9 mouse cellular contexts compared by ENCODE assay signal in genomic region chr17:65768486-65768885, GRCm38 (mm10). TPM values are rescaled to one million over a fixed set of nuclear protein-coding genes. Genes with fewer than 3 reads are reported as not detected.
DNase-seq lines count a peak whose midpoint lies in the region; ATAC-seq and TF ChIP-seq lines count a peak whose summit lies in the region.
"Had no signal": no experiment of that assay in that cellular context is flagged by ENCODE, and none has a peak within 500 bp of the region (broad histone marks: within the 10 kb centered on the region; RNA-seq: fewer than 3 reads in every experiment).

No protein-coding gene starts in this region.

- peaks cover 27% of the 10 kb centered on the region for H3K4me1 ChIP-seq in forebrain, postnatal 0 days (ENCODE audit: insufficient read depth)
- H3K4me1 ChIP-seq in midbrain, postnatal 0 days (ENCODE audit: insufficient read depth, low read length): peaks cover 13% of the 10 kb centered on the region

- WGBS in forebrain, postnatal 0 days: 25% methylated on average over 5 of the region's 5 CpGs
- 25% methylated on average over 5 of the region's 5 CpGs for WGBS in midbrain, postnatal 0 days

- peak overlapping the region; percentile 46 for H3K27ac ChIP-seq in forebrain, postnatal 0 days (ENCODE audit: low read depth, low read length)
- H3K27ac ChIP-seq in midbrain, postnatal 0 days (ENCODE audit: low read depth, low read length): peak overlapping the region; percentile 32
- H3K27ac ChIP-seq: liver, embryonic 14.5 days had no signal

- H3K9me3 ChIP-seq in forebrain, postnatal 0 days (ENCODE audit: low read length): no peaks in the 10 kb centered on the region
- H3K9me3 ChIP-seq in midbrain, postnatal 0 days (ENCODE audit: low read length): no peaks in the 10 kb centered on the region

- peak; percentile 76 for ATAC-seq in forebrain, postnatal 0 days
- ATAC-seq in midbrain, postnatal 0 days (ENCODE audit: low FRiP score): peak; percentile 14; the same call in 1 of the 2 replicates

- peak overlapping the region; percentile 26; the same call in 1 of the 2 replicates for H3K4me2 ChIP-seq in forebrain, postnatal 0 days (ENCODE audit: low read depth)
- H3K4me2 ChIP-seq in midbrain, postnatal 0 days (ENCODE audit: low read depth, low read length, poor library complexity, severe bottlenecking): peak overlapping the region; percentile 18

- no peak overlapping the region for H3K4me3 ChIP-seq in forebrain, postnatal 0 days (ENCODE audit: low read depth, low read length)
- H3K4me3 ChIP-seq in midbrain, postnatal 0 days (ENCODE audit: low read depth, low read length): no peak overlapping the region

- DNase-seq in layer of hippocampus, adult 11-12 months (ENCODE audit: low spot score): peak; percentile 62
- DNase-seq in layer of hippocampus, adult 9-10 months (ENCODE audit: low spot score): no peak
- peak; percentile 69 for DNase-seq in forebrain, postnatal 0 days
- peak; percentile 31 to 58 for DNase-seq in layer of hippocampus, adult 8-10 months (ENCODE audit: low spot score in 2 of 2)
- DNase-seq in midbrain, postnatal 0 days (ENCODE audit: low spot score): peak; percentile 70
- no peak for DNase-seq in B cell, adult 2 months
- DNase-seq in cerebellum, adult 8-10 months: no peak
- no peak for DNase-seq in adrenal gland, adult 8-10 months

- H3K36me3 ChIP-seq in forebrain, postnatal 0 days (ENCODE audit: insufficient read depth): no peaks in the 10 kb centered on the region
- no peaks in the 10 kb centered on the region for H3K36me3 ChIP-seq in midbrain, postnatal 0 days (ENCODE audit: insufficient read depth, low read length)

- no peak for TF ChIP-seq CTCF in forebrain, postnatal 0 days (IDR thresholded peaks at IDR 0.05; ENCODE audit: low read depth)
- no peak for TF ChIP-seq CTCF in midbrain, postnatal 0 days (IDR thresholded peaks at IDR 0.05)

- H3K27me3 ChIP-seq in forebrain, postnatal 0 days (ENCODE audit: insufficient read depth, low read length): no peaks in the 10 kb centered on the region
- H3K27me3 ChIP-seq in midbrain, postnatal 0 days (ENCODE audit: insufficient read depth, low read length): no peaks in the 10 kb centered on the region

- H3K9ac ChIP-seq in forebrain, postnatal 0 days: no peak overlapping the region
- H3K9ac ChIP-seq in midbrain, postnatal 0 days (replicated peaks; ENCODE audit: low read length, poor library complexity, severe bottlenecking): no peak overlapping the region
- H3K9ac ChIP-seq: liver, embryonic 14.5 days had no signal

RNA-seq across cellular contexts. Expression of gene Rab31, which starts 4.1 kb away (rescaled TPM):
- 92.8 and 110 TPM in 2 replicates for total RNA-seq in forebrain, postnatal 0 days (2014; rRNA removed)
- 74.0 and 79.3 TPM in 2 replicates for polyA plus RNA-seq in forebrain, postnatal 0 days (2015; fragmentation: Nextera tagmentation; extraction: Ambion mirVana)
- total RNA-seq in layer of hippocampus, adult 8-10 months (2022): 10 to 100 TPM; 47.3 to 61.1 (median 52.1) TPM
- 81.1 and 88.1 TPM in 2 replicates for total RNA-seq in midbrain, postnatal 0 days (2014; rRNA removed)
- 66.8 and 67.6 TPM in 2 replicates for polyA plus RNA-seq in midbrain, postnatal 0 days (2015; fragmentation: Nextera tagmentation; extraction: Ambion mirVana)
- 10 to 100 TPM; 42.4 to 60.1 (median 50.4) TPM for total RNA-seq in adrenal gland, adult 8-10 months (2022)

RNA-seq across cellular contexts. Expression of gene Ppp4r1, which starts 13.9 kb away (rescaled TPM):
- 51.0 and 59.2 TPM in 2 replicates for total RNA-seq in forebrain, postnatal 0 days (2014; rRNA removed)
- polyA plus RNA-seq in forebrain, postnatal 0 days (2015; fragmentation: Nextera tagmentation; extraction: Ambion mirVana): 20.7 and 28.7 TPM in 2 replicates
- 10 to 100 TPM; 35.6 to 40.9 (median 37.7) TPM for total RNA-seq in layer of hippocampus, adult 8-10 months (2022)
- 45.6 and 58.3 TPM in 2 replicates for total RNA-seq in midbrain, postnatal 0 days (2014; rRNA removed)
- polyA plus RNA-seq in midbrain, postnatal 0 days (2015; fragmentation: Nextera tagmentation; extraction: Ambion mirVana): 24.2 and 28.6 TPM in 2 replicates
- 10 to 100 TPM; 61.5 to 75.7 (median 67.7) TPM for total RNA-seq in adrenal gland, adult 8-10 months (2022)

Comparison
In these comparisons a context has a peak if more than half of its experiments do, and no peak if none do; other contexts are left out.
1. DNase-seq: peak in layer of hippocampus, adult 11-12 months (single experiment), forebrain, postnatal 0 days (single experiment), layer of hippocampus, adult 8-10 months (2 of 2) and midbrain, postnatal 0 days (single experiment); none in layer of hippocampus, adult 9-10 months (single experiment), B cell, adult 2 months (0 of 2), cerebellum, adult 8-10 months (single experiment) and adrenal gland, adult 8-10 months (single experiment).